Comparison of ENCODE assay signal across 8 mouse cellular contexts in genomic region chr11:103412950-103413423, GRCm38 (mm10). TPM values are rescaled to one million over a fixed set of nuclear protein-coding genes. Genes with fewer than 3 reads are reported as not detected.
A peak's percentile ranks its signal among the peaks of the same experiment; 100 is the strongest.
DNase-seq lines count a peak whose midpoint lies in the region; ATAC-seq and TF ChIP-seq lines count a peak whose summit lies in the region.

No protein-coding gene starts in this region.

- peak overlapping the region; percentile 81 for H3K27ac ChIP-seq in kidney, embryonic 15.5 days
- H3K27ac ChIP-seq in embryonic facial prominence, embryonic 11.5 days (replicated peaks; ENCODE audit: low read depth, low read length), result no peak overlapping the region
- peak overlapping the region; percentile 14; the same call in 1 of the 2 replicates for H3K27ac ChIP-seq in kidney, postnatal 0 days
- no peak overlapping the region for H3K27ac ChIP-seq in midbrain, embryonic 11.5 days (ENCODE audit: low read depth, low read length)

- 3% methylated on average over 14 of the region's 14 CpGs for WGBS in kidney, embryonic 15.5 days
- WGBS in embryonic facial prominence, embryonic 11.5 days, result 2% methylated on average over 14 of the region's 14 CpGs
- WGBS in kidney, postnatal 0 days, result under 1% methylated on average over 14 of the region's 14 CpGs
- WGBS in midbrain, embryonic 11.5 days, result 5% methylated on average over 14 of the region's 14 CpGs

- no peak; the same call in 1 of the 2 replicates for ATAC-seq in kidney, embryonic 15.5 days (replicated peaks; ENCODE audit: low FRiP score)
- ATAC-seq in embryonic facial prominence, embryonic 11.5 days (replicated peaks; ENCODE audit: insufficient number of reproducible peaks, low FRiP score, low TSS enrichment, low read depth), result no peak; the same call in 1 of the 2 replicates
- ATAC-seq in kidney, postnatal 0 days (replicated peaks; ENCODE audit: low FRiP score, low read depth), result peak; percentile 54; the same call in 1 of the 2 replicates
- no peak for ATAC-seq in midbrain, embryonic 11.5 days (ENCODE audit: low FRiP score)

- H3K36me3 ChIP-seq in kidney, embryonic 15.5 days, result 0 out of 2 replicates have a peak, but pooled peaks cover 5% of the 10 kb centered on the region
- H3K36me3 ChIP-seq in embryonic facial prominence, embryonic 11.5 days (replicated peaks; ENCODE audit: control insufficient read depth, insufficient read depth, low read depth, low read length), result no peaks in the 10 kb centered on the region
- no peaks in the 10 kb centered on the region for H3K36me3 ChIP-seq in kidney, postnatal 0 days (ENCODE audit: insufficient read depth, low read length)
- H3K36me3 ChIP-seq in midbrain, embryonic 11.5 days (ENCODE audit: control insufficient read depth, insufficient read depth, low read length), result no peaks in the 10 kb centered on the region

- TF ChIP-seq CTCF in kidney, postnatal 0 days (IDR thresholded peaks at IDR 0.05; ENCODE audit: low read depth), result no peak

- H3K9ac ChIP-seq in kidney, embryonic 15.5 days, result peak overlapping the region; percentile 77
- peak overlapping the region; percentile 77 for H3K9ac ChIP-seq in embryonic facial prominence, embryonic 11.5 days (replicated peaks; ENCODE audit: low read length)
- peak overlapping the region; percentile 49 for H3K9ac ChIP-seq in kidney, postnatal 0 days (ENCODE audit: low read depth, low read length)
- H3K9ac ChIP-seq in midbrain, embryonic 11.5 days (ENCODE audit: low read length), result peak overlapping the region; percentile 83

- no peaks in the 10 kb centered on the region for H3K9me3 ChIP-seq in kidney, embryonic 15.5 days (replicated peaks)
- H3K9me3 ChIP-seq in embryonic facial prominence, embryonic 11.5 days (replicated peaks; ENCODE audit: control insufficient read depth, low read length), result no peaks in the 10 kb centered on the region
- no peaks in the 10 kb centered on the region for H3K9me3 ChIP-seq in kidney, postnatal 0 days (replicated peaks; ENCODE audit: low read length)
- no peaks in the 10 kb centered on the region for H3K9me3 ChIP-seq in midbrain, embryonic 11.5 days (ENCODE audit: control insufficient read depth, low read length)

- peak overlapping the region; percentile 93 for H3K4me3 ChIP-seq in kidney, embryonic 15.5 days (replicated peaks)
- peak overlapping the region; percentile 81 for H3K4me3 ChIP-seq in embryonic facial prominence, embryonic 11.5 days (ENCODE audit: low read depth, low read length)
- peak overlapping the region; percentile 78 for H3K4me3 ChIP-seq in kidney, postnatal 0 days (replicated peaks; ENCODE audit: low read depth, low read length)
- H3K4me3 ChIP-seq in midbrain, embryonic 11.5 days (ENCODE audit: low read depth, low read length), result peak overlapping the region; percentile 86

- H3K4me2 ChIP-seq in kidney, embryonic 15.5 days, result peak overlapping the region; percentile 93
- H3K4me2 ChIP-seq in embryonic facial prominence, embryonic 11.5 days (ENCODE audit: low read depth, low read length), result peak overlapping the region; percentile 87
- H3K4me2 ChIP-seq in kidney, postnatal 0 days (ENCODE audit: low read length), result peak overlapping the region; percentile 95
- H3K4me2 ChIP-seq in midbrain, embryonic 11.5 days, result peak overlapping the region; percentile 84

- H3K4me1 ChIP-seq in kidney, embryonic 15.5 days, result peaks cover 26% of the 10 kb centered on the region
- H3K4me1 ChIP-seq in embryonic facial prominence, embryonic 11.5 days (ENCODE audit: control insufficient read depth, insufficient read depth, low read length), result no peaks in the 10 kb centered on the region
- H3K4me1 ChIP-seq in kidney, postnatal 0 days (replicated peaks; ENCODE audit: insufficient read depth, low read length), result no peaks in the 10 kb centered on the region
- peaks cover 10% of the 10 kb centered on the region; the same call in 1 of the 2 replicates for H3K4me1 ChIP-seq in midbrain, embryonic 11.5 days (ENCODE audit: control insufficient read depth, insufficient read depth, low read length)

- peaks cover 10% of the 10 kb centered on the region for H3K27me3 ChIP-seq in kidney, embryonic 15.5 days
- H3K27me3 ChIP-seq in embryonic facial prominence, embryonic 11.5 days (ENCODE audit: control insufficient read depth, insufficient read depth, low read length), result no peaks in the 10 kb centered on the region
- no peaks in the 10 kb centered on the region for H3K27me3 ChIP-seq in kidney, postnatal 0 days (ENCODE audit: insufficient read depth, low read length)
- H3K27me3 ChIP-seq in midbrain, embryonic 11.5 days (ENCODE audit: control insufficient read depth, insufficient read depth, low read length), result no peaks in the 10 kb centered on the region

- no peak for DNase-seq in kidney, adult 18-20 months
- DNase-seq in embryonic facial prominence, embryonic 11.5 days (ENCODE audit: low spot score), result no peak
- DNase-seq in kidney, postnatal 0 days (ENCODE audit: low spot score), result no peak
- no peak for DNase-seq in midbrain, embryonic 11.5 days (ENCODE audit: low spot score, missing footprints)
- no peak for DNase-seq in ovary, adult 18-20 months (ENCODE audit: low spot score)
- no peak for DNase-seq in right cerebral cortex, postnatal 4 days
- DNase-seq in right cerebral cortex, adult 18-20 months, result no peak

RNA-seq across cellular contexts. Expression of gene Plekhm1, which starts 0.5 kb away (rescaled TPM):
- polyA plus RNA-seq in kidney, embryonic 15.5 days (2015; fragmentation: Nextera tagmentation; extraction: Ambion mirVana), result 7.4 and 8.2 TPM in 2 replicates
- 5.2 and 5.9 TPM in 2 replicates for polyA plus RNA-seq in embryonic facial prominence, embryonic 11.5 days (2014; fragmentation: Nextera tagmentation; extraction: Ambion mirVana)
- polyA plus RNA-seq in kidney, postnatal 0 days (2015; fragmentation: Nextera tagmentation; extraction: Ambion mirVana), result 5.4 and 6.1 TPM in 2 replicates
- polyA plus RNA-seq in midbrain, embryonic 11.5 days (2014; fragmentation: Nextera tagmentation; extraction: Ambion mirVana), result 6.4 and 7.6 TPM in 2 replicates

RNA-seq across cellular contexts. Expression of gene Arhgap27, which starts 49.5 kb away (rescaled TPM):
- polyA plus RNA-seq in kidney, embryonic 15.5 days (2015; fragmentation: Nextera tagmentation; extraction: Ambion mirVana), result 15.8 and 17.2 TPM in 2 replicates
- polyA plus RNA-seq in embryonic facial prominence, embryonic 11.5 days (2014; fragmentation: Nextera tagmentation; extraction: Ambion mirVana), result 2.9 and 3.7 TPM in 2 replicates
- 15.9 and 16.6 TPM in 2 replicates for polyA plus RNA-seq in kidney, postnatal 0 days (2015; fragmentation: Nextera tagmentation; extraction: Ambion mirVana)
- 2.4 and 2.8 TPM in 2 replicates for polyA plus RNA-seq in midbrain, embryonic 11.5 days (2014; fragmentation: Nextera tagmentation; extraction: Ambion mirVana)

Comparison
In these comparisons a context has a peak if more than half of its experiments do, and no peak if none do; other contexts are left out.
1. H3K27ac ChIP-seq: peak in kidney, embryonic 15.5 days (single experiment) and kidney, postnatal 0 days (single experiment); none in embryonic facial prominence, embryonic 11.5 days (single experiment) and midbrain, embryonic 11.5 days (single experiment).
2. Peak in every context shown above with its lines, with median percentiles within 50 percentile points of each other: H3K4me2 ChIP-seq, H3K4me3 ChIP-seq and H3K9ac ChIP-seq.